Mouse (Mus musculus): Measurements from ENCODE around the gene Ubxn7.

Ubxn7 gene

DNA sequence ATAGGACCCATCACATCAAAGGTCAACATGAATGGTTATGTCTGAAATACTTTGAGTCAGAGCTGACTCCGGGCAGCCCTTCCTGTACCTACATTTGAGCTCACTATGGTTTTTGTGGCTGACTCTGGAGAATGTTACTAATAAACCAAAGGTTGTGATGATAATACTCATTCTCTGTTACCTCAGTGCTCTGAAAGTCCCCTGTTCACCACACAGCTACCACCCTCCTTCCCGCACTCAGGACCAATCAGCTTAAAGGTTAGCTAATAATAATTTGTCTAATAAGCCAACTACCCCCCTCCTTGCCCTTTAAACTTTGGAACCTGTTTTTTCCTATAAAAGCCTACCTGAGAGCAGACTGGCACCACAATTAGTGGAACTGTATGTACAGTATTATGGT lies 47.5 kb downstream of the Ubxn7 start:
- in situ Hi-C loops (cut with MboI, MseI): loop anchor here in 1 of 2 experiments (5.0 kb wide), 1 partner anchor 118 kb away; the partner anchor contains the start of gene Zdhhc19

DNA sequence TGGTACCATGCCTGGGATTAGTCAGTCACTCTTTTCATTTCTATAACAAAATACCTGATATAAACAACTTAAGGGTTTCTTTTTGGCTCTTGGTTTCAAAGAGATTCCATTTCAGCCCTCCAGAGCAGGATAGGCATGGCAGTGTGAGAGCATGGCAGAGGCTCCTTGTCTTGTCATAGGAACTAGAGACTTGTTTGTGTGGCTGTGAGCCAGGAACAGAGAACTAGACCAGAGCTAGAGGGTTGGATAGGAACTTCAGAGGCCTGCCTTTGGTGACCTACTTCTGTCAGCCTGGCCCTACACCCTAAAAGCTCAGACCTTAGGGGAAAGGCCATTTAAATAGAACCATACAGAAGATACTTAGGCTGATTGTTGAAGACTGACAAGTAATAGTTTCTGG lies 50.8 kb downstream of the Ubxn7 start:
- in situ Hi-C loops (cut with MboI, MseI): no loop called here

DNA sequence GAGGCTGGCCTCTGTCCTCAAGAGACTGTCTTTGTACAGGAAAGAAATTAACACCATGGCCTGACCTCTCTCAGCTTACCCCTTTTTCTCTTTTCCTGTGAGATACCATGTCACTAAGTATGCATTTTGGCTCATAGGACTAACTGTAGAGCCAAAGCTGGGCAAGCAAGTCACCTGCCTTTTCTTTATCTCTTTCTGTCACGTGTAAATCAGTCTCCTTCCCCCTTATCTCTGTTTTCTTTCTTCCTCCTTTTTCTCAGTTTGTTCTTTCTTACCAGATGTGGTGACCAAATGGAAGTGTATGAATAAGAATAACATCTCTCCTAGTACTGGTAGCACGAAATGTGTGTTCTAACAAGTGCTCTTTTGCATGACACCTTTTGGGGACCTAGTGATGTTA lies 52.8 kb downstream of the Ubxn7 start:
- in situ Hi-C loops (cut with MboI, MseI): no loop called here

DNA sequence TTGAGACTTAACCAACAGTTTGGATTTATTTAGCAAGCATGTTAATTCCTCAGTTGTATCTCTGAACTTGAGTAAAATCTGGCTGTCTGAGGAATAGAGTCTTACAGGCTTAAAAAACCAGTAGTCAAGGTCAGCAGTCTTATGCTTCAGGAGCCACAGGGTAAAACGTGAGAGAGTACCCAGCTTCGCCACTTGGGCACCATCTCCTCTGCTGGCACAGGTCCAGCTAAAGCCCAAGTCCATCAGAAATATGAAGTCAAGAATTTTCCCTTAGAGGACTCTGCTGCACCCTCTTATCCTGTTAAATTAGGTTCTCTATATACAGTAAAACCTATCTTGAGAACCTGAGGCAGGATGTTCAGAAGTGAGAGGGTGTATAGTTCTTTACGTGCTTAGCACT lies 54.8 kb downstream of the Ubxn7 start:
- in situ Hi-C loops (cut with MboI, MseI): no loop called here

DNA sequence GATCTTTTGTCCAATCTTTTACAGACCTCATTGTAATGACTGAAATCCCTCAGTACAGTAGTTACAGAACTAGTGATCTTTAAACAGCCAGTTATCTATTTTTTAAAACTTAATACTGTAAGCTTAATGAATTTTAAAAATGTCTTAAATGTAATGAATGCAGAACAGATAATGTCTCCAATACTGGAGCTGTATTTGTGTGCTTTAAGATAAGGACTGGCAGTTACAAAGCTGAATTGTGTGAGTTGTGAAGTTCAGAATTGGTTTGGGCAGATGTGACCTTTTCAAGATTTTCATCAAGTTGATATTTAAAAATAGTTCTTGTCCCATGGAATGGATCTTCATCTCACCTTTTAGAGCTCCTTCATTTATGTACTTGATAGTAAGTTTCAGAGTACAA lies 57.0 kb downstream of the Ubxn7 start:
- in situ Hi-C loops (cut with MboI, MseI): no loop called here

DNA sequence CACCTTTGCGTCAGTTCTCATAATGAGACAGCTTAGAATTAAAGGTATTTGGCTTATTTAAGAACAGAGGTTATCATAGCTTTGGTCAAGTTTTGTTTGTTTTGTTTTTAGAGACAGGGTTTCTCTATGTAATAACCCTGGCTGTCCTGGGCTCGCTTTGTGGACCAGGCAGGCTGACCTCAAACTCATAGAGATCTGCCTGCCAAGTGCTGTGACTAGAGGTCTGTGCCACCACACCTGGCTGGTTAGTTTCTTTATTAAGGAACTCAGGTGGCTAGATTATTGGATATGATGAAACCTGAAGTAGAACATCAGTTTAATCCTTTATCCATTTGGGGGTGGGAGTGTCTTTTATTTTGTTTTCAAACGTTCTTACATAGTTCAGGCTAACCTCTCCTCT lies 57.8 kb downstream of the Ubxn7 start:
- in situ Hi-C loops (cut with MboI, MseI): loop anchor here in 1 of 2 experiments (5.0 kb wide), 1 partner anchor 263 kb away; no protein-coding TSS in a partner anchor

DNA sequence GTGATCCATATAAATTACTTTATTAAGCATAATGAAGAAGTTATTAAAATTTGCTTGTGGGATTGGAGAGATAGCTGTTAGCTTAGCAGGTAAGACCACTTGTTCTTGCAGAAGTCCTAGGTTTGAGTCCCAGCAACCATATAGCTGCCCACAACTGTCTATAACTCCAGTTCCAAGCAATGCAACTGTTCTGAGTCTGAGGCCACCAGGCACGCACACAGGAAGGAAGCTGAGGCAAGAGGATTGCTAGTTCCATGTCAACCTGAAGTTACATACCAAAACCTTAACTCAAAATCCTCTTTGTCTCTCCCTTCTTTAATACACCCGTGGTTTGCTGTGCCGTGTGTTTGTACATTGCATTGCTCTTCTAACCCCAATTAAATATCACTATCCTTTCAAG lies 58.8 kb downstream of the Ubxn7 start:
- in situ Hi-C loops (cut with MboI, MseI): loop anchor here in 1 of 2 experiments (5.0 kb wide), 1 partner anchor 264 kb away; no protein-coding TSS in a partner anchor

DNA sequence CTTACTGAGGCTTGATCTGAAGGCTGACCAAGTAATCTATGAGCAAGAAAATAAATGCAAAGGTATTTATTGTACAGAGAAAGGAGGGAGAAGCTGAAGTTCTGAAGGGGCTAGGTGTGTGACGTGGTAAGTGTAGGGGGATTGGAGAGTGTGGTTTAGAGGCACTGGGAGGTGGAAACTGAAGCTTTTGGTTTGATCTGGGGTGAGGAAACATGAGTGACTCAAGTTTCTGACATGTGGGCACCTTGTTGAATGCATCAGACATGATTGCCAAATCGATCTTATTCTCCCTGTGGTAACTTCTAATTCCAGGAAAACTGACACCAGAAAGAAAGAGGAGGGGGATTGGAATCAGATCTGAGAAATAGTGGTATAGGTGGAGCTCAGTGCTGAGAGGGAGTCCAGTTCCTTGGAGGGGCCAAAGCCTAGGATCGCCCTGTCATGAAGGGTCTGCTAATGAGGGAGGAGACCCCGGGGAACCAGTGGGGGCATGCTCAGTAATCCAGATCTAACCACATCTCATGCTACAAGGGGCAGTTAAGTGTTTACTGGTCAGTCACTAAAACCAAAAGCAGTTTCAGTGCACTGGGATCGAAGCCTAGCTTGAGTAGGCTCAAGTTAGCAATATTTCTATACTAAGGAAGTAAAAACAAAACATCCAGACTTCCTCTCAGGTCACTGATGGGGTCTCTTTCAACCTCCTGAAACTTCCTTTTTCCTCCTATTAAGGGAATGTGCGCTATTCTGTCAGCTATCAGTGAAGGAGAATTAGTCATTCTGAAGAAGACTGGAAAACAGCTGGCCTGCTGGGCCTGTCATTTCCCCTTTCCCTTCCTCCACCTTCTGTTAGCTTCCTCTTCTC lies 63.9 kb downstream of the Ubxn7 start:
- in situ Hi-C loops (cut with MboI, MseI): no loop called here

DNA sequence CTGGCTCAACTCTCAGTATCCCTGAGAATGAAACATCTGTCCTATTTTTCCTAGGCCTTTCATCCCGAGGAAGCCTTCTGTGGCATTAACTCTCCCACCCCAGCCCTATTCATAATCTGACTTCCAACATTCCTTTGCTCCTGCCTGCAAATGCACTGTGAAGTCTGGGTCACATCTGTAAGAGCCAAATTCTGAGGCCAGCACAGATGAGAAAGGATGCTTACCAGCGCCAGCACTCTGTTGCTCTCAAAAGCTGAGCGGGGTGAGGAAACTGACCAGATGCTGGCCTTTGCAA lies 64.4 kb downstream of the Ubxn7 start:
- in situ Hi-C loops (cut with MboI, MseI): no loop called here

DNA sequence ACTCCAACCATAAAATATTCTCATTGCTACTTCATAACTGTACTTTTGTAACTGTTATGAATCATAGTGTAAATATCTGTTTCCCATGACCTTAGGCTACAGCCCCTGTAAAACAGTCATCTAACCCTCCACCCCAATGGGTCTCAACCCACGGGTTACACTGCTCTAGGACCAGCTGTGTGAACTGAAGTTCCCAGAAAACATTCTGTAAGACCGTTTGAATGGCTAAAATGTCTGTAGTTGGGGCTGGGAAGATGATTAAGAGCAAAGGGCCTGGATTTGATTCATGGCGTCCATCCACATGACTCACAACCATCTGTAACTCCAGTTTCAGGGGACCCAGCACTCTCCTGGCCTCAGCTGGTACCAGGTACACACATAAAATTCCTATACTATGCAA lies 66.1 kb downstream of the Ubxn7 start:
- in situ Hi-C loops (cut with MboI, MseI): no loop called here

DNA sequence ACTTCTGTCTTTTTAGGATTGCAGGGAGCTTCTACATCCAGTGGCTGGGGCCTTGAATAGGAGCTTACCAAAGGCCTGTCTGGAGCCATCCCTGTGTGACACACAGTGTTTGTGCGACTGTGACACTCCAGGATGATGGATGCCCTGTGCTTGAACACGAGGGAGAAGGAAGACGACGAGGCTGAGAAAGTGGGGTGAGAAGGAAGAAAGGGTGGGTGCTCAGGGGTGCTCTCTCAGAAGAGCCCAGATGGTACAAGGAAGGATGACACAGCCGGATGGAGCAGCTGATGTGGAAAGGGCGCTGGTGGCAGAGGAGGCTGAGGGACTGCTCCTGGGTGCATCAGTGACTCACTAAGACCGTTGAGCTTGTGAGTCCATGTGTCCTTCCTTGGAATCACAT lies 68.2 kb downstream of the Ubxn7 start, which contains the start of gene Tm4sf19:
Tm4sf19 (plus strand) TSS at position 240 of the 400 bp plus-strand sequence.
- in situ Hi-C loops (cut with MboI, MseI): no loop called here

DNA sequence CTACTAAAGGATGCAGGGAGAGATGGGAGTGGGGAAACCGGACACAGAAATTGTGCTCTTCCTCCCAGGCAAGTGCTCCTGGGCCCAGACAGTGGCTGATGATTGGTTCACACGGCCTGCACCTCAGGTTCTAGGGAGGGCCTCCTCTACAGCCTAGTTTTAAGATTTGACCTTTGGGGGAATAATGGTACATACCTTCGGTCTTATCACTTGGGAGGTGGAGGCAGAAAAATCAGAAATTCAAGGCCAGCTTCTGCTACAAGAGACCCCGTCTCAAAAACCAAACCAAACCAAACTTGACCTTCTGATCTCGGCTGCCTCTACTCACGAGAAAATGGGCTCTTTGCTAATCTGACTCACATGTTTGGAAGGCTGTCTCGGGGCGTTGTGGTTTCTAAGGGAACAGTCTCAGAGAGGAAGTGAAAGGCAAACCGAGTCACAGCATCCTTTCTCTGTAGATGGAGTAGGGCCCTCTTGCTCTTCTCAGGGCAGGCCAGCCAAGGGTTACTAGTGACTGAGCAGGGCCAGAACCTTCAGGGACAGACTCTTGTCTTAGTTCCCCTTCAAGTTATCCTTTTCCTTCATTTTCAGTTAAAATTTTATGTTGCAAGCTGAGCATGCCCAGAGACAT lies 69.4 kb downstream of the Ubxn7 start:
- in situ Hi-C loops (cut with MboI, MseI): no loop called here

DNA sequence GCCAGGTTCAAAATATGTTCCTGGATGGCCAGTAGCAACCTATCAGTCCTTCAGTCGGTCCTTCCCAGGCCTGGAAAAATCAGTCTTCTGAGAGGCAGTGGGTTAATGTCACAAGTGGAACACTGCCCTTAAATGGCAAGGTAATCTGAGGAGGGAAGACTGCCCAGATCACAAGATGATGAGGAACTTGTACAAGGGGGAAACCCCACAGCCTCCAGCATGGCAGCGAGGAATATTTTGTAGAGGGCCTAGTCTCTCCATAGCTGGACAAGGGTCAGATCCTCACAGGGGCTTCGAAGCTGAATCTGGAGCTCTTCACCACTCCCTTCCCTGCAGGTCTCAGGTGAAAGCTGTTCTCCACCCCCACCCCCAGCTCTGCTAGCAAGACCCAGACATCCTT lies 70.8 kb downstream of the Ubxn7 start:
- in situ Hi-C loops (cut with MboI, MseI): no loop called here

DNA sequence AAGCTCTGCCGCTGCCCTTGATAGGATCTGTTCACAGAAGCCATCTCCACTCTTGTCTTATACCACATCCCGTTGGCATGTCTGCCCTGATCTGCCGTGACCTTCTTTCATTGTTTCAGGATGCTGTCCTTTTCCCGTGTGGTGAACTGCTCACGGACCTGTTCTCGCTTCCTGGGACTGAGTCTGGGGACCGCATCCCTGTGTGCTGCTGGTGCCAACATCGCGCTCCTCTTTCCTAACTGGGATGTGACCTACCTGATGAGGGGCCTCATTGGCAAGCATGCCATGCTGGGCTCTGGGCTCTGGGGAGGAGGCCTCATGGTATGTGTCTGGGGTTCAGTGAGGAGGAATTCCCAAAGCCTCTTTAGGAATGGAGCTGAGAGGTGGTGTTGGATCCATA lies 73.7 kb downstream of the Ubxn7 start:
- in situ Hi-C loops (cut with MboI, MseI): no loop called here

DNA sequence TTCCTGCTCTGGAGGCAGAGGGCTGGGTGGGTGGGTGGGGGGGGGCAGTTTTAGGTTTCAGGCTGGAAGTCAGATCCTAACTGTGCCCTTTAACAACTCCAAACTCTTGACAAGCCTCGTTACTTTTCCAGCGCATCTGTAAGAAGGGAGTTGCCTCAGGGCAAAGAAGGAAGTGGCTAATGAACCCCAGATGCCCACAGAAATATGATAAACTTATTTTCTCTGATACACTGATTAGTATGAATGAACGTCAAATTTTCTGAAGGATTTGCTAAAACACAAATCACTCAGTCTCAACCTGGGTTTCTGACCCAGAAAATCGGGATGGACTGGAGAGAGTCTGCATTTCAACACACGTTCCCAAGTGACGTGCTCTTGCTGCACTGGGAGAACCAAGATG lies 74.6 kb downstream of the Ubxn7 start:
- in situ Hi-C loops (cut with MboI, MseI): no loop called here

DNA sequence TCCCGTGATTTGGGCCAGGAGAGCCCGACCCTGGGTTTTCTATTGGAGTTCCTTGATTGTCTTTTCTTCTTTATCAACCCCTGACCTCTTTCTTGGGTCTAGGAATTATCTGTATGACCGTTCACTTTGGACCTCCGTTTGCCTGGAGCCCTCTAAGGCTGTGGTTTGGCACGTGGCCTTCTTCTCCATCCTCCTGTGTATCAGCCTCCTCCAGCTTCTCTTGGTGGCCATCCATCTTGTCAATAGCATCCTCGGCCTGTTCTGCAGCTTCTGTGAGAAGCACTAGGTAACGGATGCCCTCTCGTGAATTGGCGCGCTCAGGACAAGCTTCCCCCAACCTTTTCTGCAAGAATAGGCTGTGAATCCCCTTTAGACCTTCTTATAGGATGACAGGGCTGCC lies 75.7 kb downstream of the Ubxn7 start:
- in situ Hi-C loops (cut with MboI, MseI): no loop called here

DNA sequence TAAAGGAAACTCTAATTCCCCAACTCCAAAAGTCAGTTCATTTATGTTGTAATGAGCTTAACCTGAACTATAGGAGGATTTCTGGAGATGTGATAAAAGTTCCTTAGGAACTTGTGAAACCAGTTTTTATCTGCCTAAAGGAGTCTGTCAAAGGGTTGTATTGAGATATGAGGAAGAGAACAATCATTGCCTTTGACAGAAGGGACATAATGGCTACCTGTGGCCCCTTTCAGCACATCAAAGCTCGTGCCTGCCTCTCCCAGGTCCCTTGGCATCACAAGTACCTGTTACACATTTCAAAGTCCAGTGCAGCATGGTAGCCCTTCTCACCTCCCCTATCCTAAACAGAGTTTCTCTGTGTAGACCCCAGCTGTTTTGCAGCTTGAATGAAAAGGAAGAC lies 85.4 kb downstream of the Ubxn7 start:
- in situ Hi-C loops (cut with MboI, MseI): no loop called here

DNA sequence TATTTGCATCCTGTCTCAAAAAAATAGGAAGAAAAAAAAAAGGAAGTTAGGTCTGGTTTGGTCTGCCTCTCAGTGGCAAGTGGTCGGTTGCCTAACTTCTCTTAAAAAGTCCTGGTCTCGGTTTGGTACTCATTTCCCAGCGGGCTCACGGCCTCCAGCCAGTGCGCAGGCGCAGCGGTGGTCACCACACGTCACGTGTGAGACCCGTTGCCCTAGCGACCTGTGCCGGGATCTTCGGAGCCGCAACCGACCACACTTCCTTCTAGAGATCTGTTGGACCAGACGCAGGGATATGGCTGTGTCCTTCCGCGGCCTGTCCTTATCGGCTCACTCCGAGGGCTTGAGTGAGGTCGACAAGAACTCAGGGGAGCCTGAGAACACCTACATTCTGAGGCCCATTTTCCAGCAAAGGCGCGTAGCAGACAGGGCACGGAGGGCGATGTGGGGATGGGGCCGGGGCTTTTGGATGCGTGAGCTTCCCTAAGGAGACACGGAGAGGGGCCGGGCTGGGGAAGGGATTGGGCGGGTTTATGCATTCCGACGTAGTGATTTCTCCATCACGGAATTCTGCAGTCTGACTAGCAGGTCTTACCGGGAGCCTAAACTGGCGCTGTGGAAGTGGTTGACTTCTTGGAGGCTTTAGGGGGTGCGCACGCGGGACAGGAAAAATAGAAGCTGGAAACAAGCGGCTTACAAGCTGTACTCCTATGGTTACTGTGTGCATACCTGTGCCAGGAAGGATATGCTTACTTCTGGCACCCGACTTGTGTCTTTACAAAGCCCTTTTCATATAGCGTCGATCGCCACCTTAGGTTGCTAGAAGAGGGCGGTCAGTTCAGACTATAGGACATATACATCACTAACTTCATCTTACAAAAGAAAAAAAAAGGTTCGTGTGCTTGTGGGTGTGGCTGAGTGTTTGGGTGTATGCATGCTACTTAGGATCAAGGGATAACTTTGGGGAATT lies 87.7 kb downstream of the Ubxn7 start, which contains the start of gene Tctex1d2:
Tctex1d2 (plus strand) TSS at position 186 of the 967 bp plus-strand sequence.
- in situ Hi-C loops (cut with MboI, MseI): loop anchor here in 1 of 2 experiments (5.0 kb wide), 1 partner anchor 72 kb away; no protein-coding TSS in a partner anchor

DNA sequence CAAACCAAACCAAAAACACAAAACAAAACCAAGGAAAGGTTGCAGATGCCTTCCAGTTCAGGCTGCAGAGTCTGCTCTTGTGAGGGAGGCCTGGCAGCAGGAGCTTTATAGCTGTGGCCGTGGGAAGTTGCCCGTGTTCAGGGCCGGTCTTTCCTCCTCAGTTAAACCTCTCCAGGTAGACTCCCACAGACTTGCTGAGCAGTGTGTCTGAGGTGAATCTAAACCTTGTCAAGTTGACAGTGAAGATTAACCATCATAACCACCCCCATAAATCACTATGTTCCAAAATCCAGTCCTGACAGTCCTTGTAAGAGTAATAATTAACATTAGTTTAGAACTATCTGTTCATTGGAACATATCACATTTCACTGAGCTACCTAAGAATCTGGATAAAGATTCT lies 95.4 kb downstream of the Ubxn7 start:
- in situ Hi-C loops (cut with MboI, MseI): loop anchor here in 1 of 2 experiments (25.0 kb wide), 1 partner anchor 1535 kb away; the partner anchor contains the start of gene Umps

DNA sequence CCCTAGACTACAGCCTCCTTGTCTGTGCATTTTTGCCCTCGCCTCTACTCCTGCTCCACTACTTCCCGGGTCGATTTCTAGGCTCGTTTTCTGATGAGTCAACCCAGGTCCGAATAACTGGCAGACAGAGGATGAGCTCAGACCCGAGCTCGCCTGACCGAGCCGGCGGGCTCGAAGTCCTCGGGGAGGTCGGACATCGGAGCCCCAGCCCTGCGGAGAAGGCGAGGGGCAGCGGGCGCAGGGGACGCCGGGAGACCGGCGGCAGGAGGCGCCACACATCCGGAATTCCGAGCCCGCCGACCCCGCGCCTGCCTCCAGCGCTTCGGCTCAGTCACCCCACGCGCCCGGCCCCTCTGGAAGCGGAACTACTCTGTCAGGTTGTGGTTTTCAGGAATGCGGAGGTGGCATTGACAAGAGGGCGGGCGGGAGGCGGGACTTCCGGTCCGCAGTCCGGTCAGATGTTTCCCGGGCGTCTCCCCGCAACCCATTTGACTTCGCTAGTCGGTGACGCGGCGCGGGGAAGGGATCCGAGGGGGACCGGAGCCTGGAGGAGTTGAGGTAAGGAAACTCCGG lies 98.5 kb downstream of the Ubxn7 start, which contains the start of gene Pcyt1a:
Pcyt1a (plus strand) TSS at position 448 of the 573 bp plus-strand sequence.
- in situ Hi-C loops (cut with MboI, MseI): loop anchor here in 1 of 2 experiments (25.0 kb wide), 1 partner anchor 1532 kb away; the partner anchor contains the start of gene Umps

DNA sequence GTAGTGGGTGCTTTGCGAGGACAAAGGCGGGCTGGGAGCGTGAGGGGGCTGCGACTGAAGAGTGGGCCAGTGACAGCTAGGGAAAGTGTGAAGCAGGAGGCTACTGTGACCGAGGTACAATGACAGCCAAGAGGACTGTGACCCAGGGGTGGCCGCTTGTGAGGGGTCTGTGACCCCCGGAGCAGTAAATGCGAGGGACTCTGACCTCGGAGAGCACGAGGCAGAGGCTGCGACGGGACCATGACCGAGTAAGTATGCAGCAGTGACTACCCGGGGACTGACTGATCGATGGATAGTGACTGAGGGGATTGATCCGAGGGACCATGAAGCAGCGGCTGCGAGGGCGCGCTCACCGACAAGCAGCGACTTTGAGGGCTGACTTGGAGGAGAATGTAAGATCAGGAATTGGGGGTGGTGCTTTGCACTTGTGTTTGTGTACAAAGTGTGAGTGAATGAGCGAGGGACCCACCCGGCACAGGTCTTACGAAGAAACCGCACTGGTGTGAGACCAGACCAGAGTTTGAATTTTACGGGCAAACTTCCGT lies 99.1 kb downstream of the Ubxn7 start:
- in situ Hi-C loops (cut with MboI, MseI): loop anchor here in 1 of 2 experiments (25.0 kb wide), 1 partner anchor 1531 kb away; the partner anchor contains the start of gene Umps
